20 mouse cellular contexts compared by ENCODE assay signal in the genomic region with DNA sequence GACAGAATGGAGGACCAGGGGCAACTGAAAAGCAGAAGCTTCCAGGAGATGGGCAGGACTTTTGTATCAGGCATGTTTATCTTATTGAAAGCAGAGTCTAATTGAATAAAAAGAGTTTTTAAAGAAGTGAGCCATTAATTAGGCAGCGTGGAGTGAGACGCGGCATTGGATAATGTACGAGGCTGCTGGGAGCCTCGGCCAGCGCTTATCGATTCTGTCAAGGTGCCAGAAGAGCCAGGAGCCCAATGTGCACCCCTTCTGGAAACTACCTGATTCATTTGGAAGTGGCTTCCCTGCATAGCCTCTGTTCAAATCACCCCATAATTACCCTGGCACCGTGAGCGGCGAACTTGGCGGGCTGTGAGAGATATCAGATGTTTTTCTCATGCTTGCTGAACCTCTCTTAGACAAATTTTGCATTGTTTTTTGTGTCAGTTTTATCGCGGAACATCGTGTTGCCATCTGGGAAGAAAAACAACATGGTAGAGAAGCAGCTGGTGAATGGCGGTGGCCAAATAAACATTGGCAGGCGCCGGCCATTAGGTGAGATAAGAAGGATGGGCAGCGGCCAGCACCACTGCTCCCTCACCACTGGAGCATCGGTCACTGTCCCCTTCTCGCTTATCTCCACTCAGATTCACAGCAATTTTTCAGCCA. TPM values are rescaled to one million over a fixed set of nuclear protein-coding genes. Genes with fewer than 3 reads are reported as not detected.
DNase-seq lines count a peak whose midpoint lies in the region; ATAC-seq and TF ChIP-seq lines count a peak whose summit lies in the region.
"Had no signal": no experiment of that assay in that cellular context is flagged by ENCODE, and none has a peak within 500 bp of the region (broad histone marks: within the 10 kb centered on the region; RNA-seq: fewer than 3 reads in every experiment).

No protein-coding gene starts in this region.

- no peaks in the 10 kb centered on the region for H3K9me3 ChIP-seq in lung, embryonic 14.5 days (ENCODE audit: low read depth, low read length)
- H3K9me3 ChIP-seq in ES-E14 (ENCODE audit: control insufficient read depth, insufficient read depth, low read depth, low read length), result no peaks in the 10 kb centered on the region
- H3K9me3 ChIP-seq: embryonic facial prominence, embryonic 13.5 days; intestine, embryonic 15.5 days; midbrain, embryonic 10.5 days had no signal

- DNase-seq in cerebellum, postnatal 14 days, result peak; percentile 21 to 28
- DNase-seq in cerebellum, adult 9-10 months, result no peak
- DNase-seq in lung, embryonic 14.5 days, result peak; percentile 27
- DNase-seq in lung, postnatal 36 days, result no peak
- DNase-seq in ES-E14 (ENCODE audit: low read depth, low spot score), result peak; percentile 4
- peak; percentile 32 to 46 for DNase-seq in layer of hippocampus, adult 8-10 months (ENCODE audit: low spot score in 2 of 2)
- no peak for DNase-seq in kidney, adult 11 months
- no peak for DNase-seq in urinary bladder, postnatal 14 days (ENCODE audit: low spot score)
- DNase-seq: cerebellum, postnatal 36 days; kidney, postnatal 10 days had no signal

- no peak overlapping the region for H3K9ac ChIP-seq in lung, embryonic 14.5 days
- H3K9ac ChIP-seq in ES-E14 (ENCODE audit: insufficient read depth, low read depth, low read length, poor library complexity, severe bottlenecking), result peak overlapping the region; percentile 26; the same call in 1 of the 2 replicates
- H3K9ac ChIP-seq: embryonic facial prominence, embryonic 13.5 days; intestine, embryonic 15.5 days; liver, embryonic 14.5 days had no signal

- H3K4me1 ChIP-seq in lung, embryonic 14.5 days (ENCODE audit: insufficient read depth), result no peaks in the 10 kb centered on the region
- H3K4me1 ChIP-seq in ES-E14 (ENCODE audit: control insufficient read depth in 2 of 2, insufficient read depth in 2 of 2, low read length in 2 of 2, poor library complexity in 1 of 2), result 0 out of 4 replicates have a peak, but pooled peaks cover 0 to 2% of the 10 kb centered on the region in 2 experiments

- WGBS in lung, embryonic 14.5 days, result 30% methylated on average over 20 of the region's 20 CpGs

- no peaks in the 10 kb centered on the region for H3K36me3 ChIP-seq in lung, embryonic 14.5 days (ENCODE audit: insufficient read depth)
- no peaks in the 10 kb centered on the region for H3K36me3 ChIP-seq in ES-E14 (ENCODE audit: control insufficient read depth, insufficient read depth, low read length, poor library complexity, severe bottlenecking)
- H3K36me3 ChIP-seq: embryonic facial prominence, embryonic 13.5 days; intestine, embryonic 15.5 days; midbrain, embryonic 10.5 days had no signal

- no peak for TF ChIP-seq CTCF in lung, embryonic 14.5 days (IDR thresholded peaks at IDR 0.05; ENCODE audit: low read depth)

- H3K27ac ChIP-seq in lung, embryonic 14.5 days (ENCODE audit: low read depth), result no peak overlapping the region
- no peak overlapping the region for H3K27ac ChIP-seq in ES-E14 (ENCODE audit: insufficient read depth, low read depth, low read length, poor library complexity, severe bottlenecking)
- H3K27ac ChIP-seq: embryonic facial prominence, embryonic 13.5 days; intestine, embryonic 15.5 days; liver, embryonic 14.5 days; midbrain, embryonic 10.5 days had no signal

- peak overlapping the region; percentile 35; the same call in 1 of the 2 replicates for H3K4me2 ChIP-seq in lung, embryonic 14.5 days
- H3K4me2 ChIP-seq: embryonic facial prominence, embryonic 13.5 days; intestine, embryonic 15.5 days had no signal

- in situ Hi-C loops in ES-E14 (cut with MboI; ENCODE audit: low sequenced_read_pairs in 2 of 2, unreplicated experiment in 2 of 2), result no loop called here

- H3K27me3 ChIP-seq in lung, embryonic 14.5 days (ENCODE audit: insufficient read depth, low read length), result no peaks in the 10 kb centered on the region
- H3K27me3 ChIP-seq: embryonic facial prominence, embryonic 13.5 days; intestine, embryonic 15.5 days had no signal

- no peak for ATAC-seq in lung, embryonic 14.5 days (ENCODE audit: insufficient read depth)
- ATAC-seq: intestine, embryonic 15.5 days had no signal

- H3K4me3 ChIP-seq in lung, embryonic 14.5 days (ENCODE audit: low read depth, low read length), result 0 out of 2 replicates have a peak overlapping the region, but pooled peaks have one; percentile 2
- H3K4me3 ChIP-seq in ES-E14 (ENCODE audit: insufficient read depth in 1 of 2, low read depth in 1 of 2, low read length in 2 of 2, poor library complexity in 1 of 2, severe bottlenecking in 1 of 2), result peak overlapping the region; percentile 55 to 56
- H3K4me3 ChIP-seq: embryonic facial prominence, embryonic 13.5 days; intestine, embryonic 15.5 days; midbrain, embryonic 10.5 days had no signal

TF ChIP-seq in ES-E14, 5 proteins besides CTCF, POLR2A, EP300 and RAD21:
- TF ChIP-seq MAFK (IDR thresholded peaks at IDR 0.05; ENCODE audit: insufficient read depth, low read depth, low read length) (no peak), HCFC1 (IDR thresholded peaks at IDR 0.05; ENCODE audit: borderline replicate concordance, insufficient read depth, low read length) (no peak), ZNF384 (IDR thresholded peaks at IDR 0.05; ENCODE audit: low read depth, low read length) (no peak), CHD2 (IDR thresholded peaks at IDR 0.05; ENCODE audit: low read depth, low read length) (no peak), ZC3H11A (IDR thresholded peaks at IDR 0.05; ENCODE audit: borderline replicate concordance, low read depth, low read length) (no peak)

RNA-seq across cellular contexts. Expression of a gene that starts 28.4 kb away (rescaled TPM):
- not detected in 2 replicates for polyA plus RNA-seq in lung, embryonic 14.5 days (2014; fragmentation: Nextera tagmentation; extraction: Ambion mirVana)
- not detected in 2 replicates for total RNA-seq in ES-E14 (2012; rRNA removed)
- 1 to 10 TPM; 1.2 to 3.1 (median 2.0) TPM for total RNA-seq in layer of hippocampus, adult 8-10 months (2022)
- total RNA-seq: adrenal gland, adult 18-20 months; gastrocnemius, postnatal 4 days had no signal
- polyA plus RNA-seq: embryonic facial prominence, embryonic 13.5 days; heart, embryonic 16.5 days; intestine, embryonic 15.5 days; liver, embryonic 14.5 days; midbrain, embryonic 10.5 days; neural tube, embryonic 11.5 days; spleen, adult 2 months; thymus, postnatal 0 days had no signal

Comparison
In these comparisons a context has a peak if more than half of its experiments do, and no peak if none do; other contexts are left out.
1. DNase-seq: peak in cerebellum, postnatal 14 days (2 of 2), lung, embryonic 14.5 days (single experiment), ES-E14 (single experiment) and layer of hippocampus, adult 8-10 months (2 of 2); none in cerebellum, adult 9-10 months (single experiment), lung, postnatal 36 days (single experiment), kidney, adult 11 months (single experiment) and urinary bladder, postnatal 14 days (single experiment).